Mouse (Mus musculus) ES-E14 (cell line): Measurements from ENCODE around the gene Bcl2l10. TPM values are rescaled to one million over a fixed set of nuclear protein-coding genes. Genes with fewer than 3 reads are reported as not detected.
A peak's percentile ranks its signal among the peaks of the same experiment; 100 is the strongest.

ENCODE experiments used
- DNase-seq: peaks from one replicate; pipeline ENCODE4 v3.0.0-alpha.2; 2013; ENCODE audit warnings: low read depth, low spot score
- H3K27ac ChIP-seq: 2 replicates; pipeline ENCODE4 v1.5.1; 2012; ENCODE audit warnings: low read depth, mild to moderate bottlenecking, low read length, moderate library complexity, mixed read lengths; ENCODE audit not compliant: poor library complexity, insufficient read depth, severe bottlenecking
- H3K36me3 ChIP-seq: 2 replicates; pipeline ENCODE4 v1.6.1; 2012; ENCODE audit warnings: mild to moderate bottlenecking, low read length, moderate library complexity, mixed read lengths; ENCODE audit not compliant: control insufficient read depth, poor library complexity, insufficient read depth, severe bottlenecking
- H3K4me1 ChIP-seq, 2 experiments: fragments of 150-350 bp in 1 of 2; sonication (generic) in 1 of 2; 2 replicates each; pipeline ENCODE4 v1.6.1; 2012; ENCODE audit warnings: low read length in 2 of 2, mild to moderate bottlenecking in 1 of 2, mixed read lengths in 1 of 2; ENCODE audit not compliant: control insufficient read depth in 2 of 2, insufficient read depth in 2 of 2, poor library complexity in 1 of 2
- H3K4me3 ChIP-seq, 2 experiments: fragments of 150-350 bp in 1 of 2; sonication (generic) in 1 of 2; 2 replicates each; pipeline ENCODE4 v1.5.1; 2012; ENCODE audit warnings: low read length in 2 of 2, low read depth in 1 of 2, mild to moderate bottlenecking in 1 of 2, mixed read lengths in 1 of 2; ENCODE audit not compliant: insufficient read depth in 1 of 2, poor library complexity in 1 of 2, severe bottlenecking in 1 of 2
- H3K9ac ChIP-seq: 2 replicates; pipeline ENCODE4 v1.6.1; 2012; ENCODE audit warnings: low read depth, mild to moderate bottlenecking, low read length, mixed read lengths; ENCODE audit not compliant: poor library complexity, insufficient read depth, severe bottlenecking
- H3K9me3 ChIP-seq: fragments of 150-350 bp; sonication (generic); 2 replicates; pipeline ENCODE4 v1.6.1; 2012; ENCODE audit warnings: low read depth, mild to moderate bottlenecking, low read length; ENCODE audit not compliant: control insufficient read depth, insufficient read depth
- CHD2 ChIP-seq: IDR thresholded peaks from 2 replicates; pipeline ENCODE4 v1.6.1; 2014; ENCODE audit warnings: mild to moderate bottlenecking, low read depth, low read length, inconsistent platforms
- HCFC1 ChIP-seq: IDR thresholded peaks from 2 replicates; pipeline ENCODE4 v1.6.1; 2012; ENCODE audit warnings: low read length, inconsistent platforms, borderline replicate concordance; ENCODE audit not compliant: insufficient read depth
- MAFK ChIP-seq: IDR thresholded peaks from 2 replicates; pipeline ENCODE4 v1.6.1; 2014; ENCODE audit warnings: mild to moderate bottlenecking, low read depth, low read length, inconsistent platforms; ENCODE audit not compliant: insufficient read depth
- ZC3H11A ChIP-seq: IDR thresholded peaks from 2 replicates; pipeline ENCODE4 v1.6.1; 2012; ENCODE audit warnings: low read depth, mild to moderate bottlenecking, inconsistent platforms, low read length, borderline replicate concordance
- ZNF384 ChIP-seq: IDR thresholded peaks from 2 replicates; pipeline ENCODE4 v1.6.1; 2012; ENCODE audit warnings: low read depth, low read length, inconsistent platforms
- in situ Hi-C, 2 experiments: fragments of 600-800 bp; cut with MboI; formaldehyde crosslinking; loops; one replicate each; pipeline ENCODE4 v1.15.1; 2025; ENCODE audit warnings: low sequenced_read_pairs in 2 of 2, inconsistent platforms in 1 of 2; ENCODE audit not compliant: unreplicated experiment in 2 of 2
- total RNA-seq: library from RNA; depleted of rRNA; stranded (reverse); fragments of 300-350 nt; gene quantifications from 2 replicates; pipeline ENCODE4 v1.2.3, GENCODE M21; 2012

The Bcl2l10 gene
- total RNA-seq, 1 experiment = 0.71 TPM

GRCm38 (mm10) chr9:75304286-75304685 is 43.3 kb upstream of the Bcl2l10 start:
- no peak for TF ChIP-seq CHD2
- no peak for TF ChIP-seq ZC3H11A
- no peak for TF ChIP-seq MAFK
- in situ Hi-C loops = no loop called here
- H3K9me3 ChIP-seq = no peaks in the 10 kb centered on the region
- H3K27ac ChIP-seq = peak overlapping the region; percentile 79
- H3K4me3 ChIP-seq = peak overlapping the region; percentile 61 to 69
- H3K9ac ChIP-seq = peak overlapping the region; percentile 54; the same call in 1 of the 2 replicates
- peaks cover 0 to 2% of the 10 kb centered on the region in 2 experiments; a peak in 1 of 4 replicates for H3K4me1 ChIP-seq
- H3K36me3 ChIP-seq = no peaks in the 10 kb centered on the region
- DNase-seq = no peak

DNA sequence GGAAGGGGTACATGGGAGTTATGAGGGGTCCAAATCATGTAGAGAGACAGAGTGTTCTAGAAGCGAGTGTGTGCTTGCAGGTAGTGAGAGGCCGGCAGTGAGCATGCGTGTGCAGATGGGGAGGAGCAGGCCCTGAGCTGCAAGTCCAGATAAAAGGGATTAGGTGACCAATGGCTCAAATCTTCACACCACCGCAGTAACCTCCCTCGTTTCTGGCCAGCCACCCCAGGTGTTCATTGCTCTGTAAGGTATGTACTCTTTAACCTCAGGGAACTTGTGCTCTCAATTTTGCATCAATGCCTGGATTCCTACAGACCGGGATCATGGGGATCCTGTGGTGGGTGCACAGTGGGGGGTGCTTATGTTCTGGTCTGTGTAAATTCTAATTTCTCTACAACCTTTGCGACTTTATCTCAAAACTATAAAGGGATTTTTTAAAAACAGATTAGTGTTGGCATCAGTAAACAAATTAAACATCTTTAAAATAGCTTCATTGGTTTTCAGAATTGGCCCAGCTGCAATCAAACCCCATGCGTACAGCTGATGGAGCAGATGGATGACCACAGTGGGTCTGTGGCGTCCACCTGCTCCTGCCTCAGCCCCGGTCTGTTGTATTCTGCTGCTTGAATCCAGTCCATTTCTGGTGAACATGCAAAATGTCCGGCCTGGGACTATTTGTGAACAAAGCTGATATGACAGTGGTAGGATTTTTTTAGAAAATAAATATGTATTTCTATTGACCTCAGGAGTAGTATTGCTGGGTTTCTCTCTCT is 41.2 kb upstream of the Bcl2l10 start, which contains the start of gene Gnb5:
TSS of gene Gnb5 (plus strand) at position 163 of the 773 bp plus-strand sequence.
- Histone ChIP-seq H3K4me3 (no peak within 1 kb of the TSS), H3K27ac (no peak within 1 kb of the TSS), H3K9me3 (no peaks in the 10 kb centered on the region), H3K9ac (no peak within 1 kb of the TSS), H3K4me1 (peaks cover 0 to 2% of the 10 kb centered on the region in 2 experiments; a peak in 1 of 4 replicates), H3K36me3 (no peaks in the 10 kb centered on the region)
- TF ChIP-seq MAFK (no peak), ZNF384 (no peak), ZC3H11A (no peak)
- no peak for DNase-seq
- in situ Hi-C loops = no loop called here

DNA sequence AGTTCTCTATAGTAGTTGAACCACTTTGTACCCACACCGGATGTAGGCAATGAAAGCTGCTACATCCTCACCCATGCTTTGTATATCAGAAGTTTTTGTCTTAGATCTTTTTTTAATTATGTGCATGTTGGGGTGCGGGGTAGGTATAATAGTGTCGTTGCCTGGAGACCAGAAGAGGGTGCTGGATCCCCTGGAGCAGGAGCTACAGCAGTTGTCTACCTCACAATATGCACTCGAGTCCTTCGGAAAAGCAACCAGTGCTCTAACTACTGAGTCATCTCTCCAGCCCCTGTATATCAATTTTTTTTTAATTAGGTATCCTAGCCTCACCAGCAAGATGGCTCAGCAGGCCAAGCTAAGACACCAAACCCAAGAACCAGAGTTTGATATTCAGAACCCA is 40.5 kb upstream of the Bcl2l10 start:
- no peak overlapping the region for H3K9ac ChIP-seq
- H3K36me3 ChIP-seq = no peaks in the 10 kb centered on the region
- no peak for DNase-seq
- peaks cover 0 to 2% of the 10 kb centered on the region in 2 experiments; a peak in 1 of 4 replicates for H3K4me1 ChIP-seq
- in situ Hi-C loops = no loop called here
- H3K4me3 ChIP-seq = no peak overlapping the region
- no peaks in the 10 kb centered on the region for H3K9me3 ChIP-seq
- TF ChIP-seq MAFK (no peak), HCFC1 (no peak), ZC3H11A (no peak), ZNF384 (no peak), CHD2 (no peak)
- no peak overlapping the region for H3K27ac ChIP-seq

DNA sequence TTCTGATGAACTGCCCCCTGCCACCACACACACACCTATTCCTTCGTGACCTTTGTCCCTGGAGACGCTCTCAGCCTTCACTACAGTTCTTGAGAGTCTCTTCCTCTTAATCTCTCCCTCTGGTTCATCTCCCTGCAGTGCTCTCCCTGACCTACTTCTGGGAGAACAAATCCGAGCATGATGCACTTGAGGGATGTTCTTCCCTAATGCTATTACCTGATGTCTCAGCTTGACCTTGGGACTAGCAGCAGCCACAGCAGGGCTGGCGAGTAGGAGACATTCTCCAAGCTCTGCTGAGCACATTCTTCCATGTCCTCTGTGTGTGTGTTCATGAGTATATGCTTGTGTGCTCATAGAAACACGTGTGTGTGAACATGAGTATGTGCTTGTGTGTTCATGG is 38.9 kb upstream of the Bcl2l10 start:
- in situ Hi-C loops = no loop called here
- Histone ChIP-seq H3K36me3 (no peaks in the 10 kb centered on the region), H3K9ac (no peak overlapping the region), H3K4me1 (peaks cover 0 to 4% of the 10 kb centered on the region in 2 experiments; a peak in 1 of 4 replicates), H3K9me3 (no peaks in the 10 kb centered on the region), H3K4me3 (no peak overlapping the region), H3K27ac (no peak overlapping the region)
- TF ChIP-seq MAFK (no peak), CHD2 (no peak), ZNF384 (no peak), ZC3H11A (no peak), HCFC1 (no peak)
- DNase-seq = no peak
